Mouse (Mus musculus) cortical plate, adult 2 months (tissue): ENCODE results near the gene Ifng.

ENCODE experiments used
- CTCF ChIP-seq: fragments of 200-500 bp; IDR thresholded peaks from 2 replicates; pipeline ENCODE4 v1.5.1; 2011; ENCODE audit warnings: mild to moderate bottlenecking, control low read depth, low read length; ENCODE audit not compliant: insufficient read depth; ENCODE audit errors: extremely low read depth
- POLR2A ChIP-seq: fragments of 200-500 bp; IDR thresholded peaks from 2 replicates; pipeline ENCODE4 v1.6.1; 2011; ENCODE audit warnings: mild to moderate bottlenecking, low read length, control low read depth; ENCODE audit not compliant: insufficient read depth; ENCODE audit errors: extremely low read depth

GRCm38 (mm10) chr10:118494109-118494508, 53.3 kb downstream of the Ifng start:
- TF ChIP-seq CTCF (no peak), POLR2A (no peak)
